Mouse (Mus musculus): ENCODE measurements at regions not wholly inside any gene's neighbourhood (a gene's known extent, or its start where the extent isn't known, plus 50 kb on each side); places are given as distances from the start of the nearest gene placed in this dataset.

DNA sequence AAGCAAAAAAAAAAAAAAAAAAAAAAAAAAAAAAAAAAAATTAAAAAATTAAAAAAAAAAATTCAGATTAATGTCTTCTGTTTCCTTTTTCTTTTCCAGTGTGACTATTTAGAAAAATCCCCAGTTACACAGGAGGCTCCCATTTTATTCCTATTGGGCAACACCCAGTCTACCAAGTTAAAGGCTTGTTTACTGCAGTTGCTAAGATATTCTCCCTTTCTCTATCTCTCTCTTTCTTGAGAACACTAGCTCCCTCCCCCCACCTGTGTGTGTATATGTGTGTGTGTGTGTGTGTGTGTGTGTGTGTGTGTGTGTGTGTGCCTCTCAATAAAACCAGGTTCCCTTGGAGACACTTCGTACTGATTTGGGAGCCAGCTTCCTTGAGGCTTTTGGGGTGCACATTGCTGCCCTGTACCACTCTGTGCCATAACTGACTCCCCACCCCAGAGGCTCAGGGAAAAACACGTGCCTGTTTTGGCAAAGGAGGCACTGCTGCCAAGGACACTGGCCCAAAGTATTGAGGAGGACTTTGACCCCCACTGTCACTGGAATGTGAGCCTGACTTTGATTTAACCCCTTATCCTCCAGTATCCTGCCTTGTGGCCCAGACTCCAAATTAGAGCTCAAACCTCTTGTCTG is 50.3 kb downstream of the Anapc15-ps start:
- Histone ChIP-seq H3K9ac (ENCODE audit: low read depth, low read length) (no peak overlapping the region), H3K27ac (replicated peaks; ENCODE audit: low read depth, low read length) (no peak overlapping the region), H3K27me3 (replicated peaks; ENCODE audit: control insufficient read depth, insufficient read depth, low read length) (no peaks in the 10 kb centered on the region), H3K4me3 (ENCODE audit: low read depth, low read length) (no peak overlapping the region), H3K36me3 (ENCODE audit: control insufficient read depth, insufficient read depth, low read length) (no peaks in the 10 kb centered on the region), H3K4me1 (ENCODE audit: control insufficient read depth, insufficient read depth, low read length) (no peaks in the 10 kb centered on the region), H3K9me3 (ENCODE audit: control insufficient read depth, low read length) (no peaks in the 10 kb centered on the region), H3K4me2 (ENCODE audit: low read depth, low read length) (no peak overlapping the region)
- 20% methylated on average over 2 of the region's 2 CpGs for WGBS
- DNase-seq (ENCODE audit: low spot score) = no peak
- no peak for ATAC-seq (ENCODE audit: low read depth)

DNA sequence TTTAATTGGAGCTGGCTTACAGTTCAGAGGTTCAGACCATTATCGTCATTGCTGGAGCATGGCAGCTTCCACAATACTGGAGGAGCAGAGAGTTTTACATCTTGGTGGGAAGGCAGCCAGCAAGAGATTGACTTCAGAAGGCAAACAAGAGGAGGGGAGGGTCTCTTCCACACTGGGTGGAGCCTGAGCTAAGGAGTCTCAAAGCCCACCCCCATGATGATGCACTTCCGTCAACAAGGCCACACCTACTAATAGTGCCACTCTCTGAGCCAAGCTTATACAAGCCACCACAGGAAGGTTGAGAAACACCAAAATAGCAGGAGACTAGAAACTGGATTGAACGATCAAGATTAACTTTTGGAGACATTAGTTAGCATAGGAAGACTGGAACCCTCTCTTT is 52.5 kb downstream of the Anapc15-ps start:
- Histone ChIP-seq H3K27ac (replicated peaks; ENCODE audit: low read depth, low read length) (no peak overlapping the region), H3K27me3 (replicated peaks; ENCODE audit: control insufficient read depth, insufficient read depth, low read length) (no peaks in the 10 kb centered on the region), H3K36me3 (ENCODE audit: control insufficient read depth, insufficient read depth, low read length) (no peaks in the 10 kb centered on the region), H3K4me3 (ENCODE audit: low read depth, low read length) (no peak overlapping the region), H3K9ac (ENCODE audit: low read depth, low read length) (no peak overlapping the region), H3K4me1 (ENCODE audit: control insufficient read depth, insufficient read depth, low read length) (no peaks in the 10 kb centered on the region; the same call in 1 of the 2 replicates), H3K4me2 (ENCODE audit: low read depth, low read length) (no peak overlapping the region), H3K9me3 (ENCODE audit: control insufficient read depth, low read length) (no peaks in the 10 kb centered on the region)
- 88% methylated on average over 3 of the region's 3 CpGs for WGBS
- no peak for DNase-seq (ENCODE audit: low spot score)
- ATAC-seq (ENCODE audit: low read depth) = no peak

DNA sequence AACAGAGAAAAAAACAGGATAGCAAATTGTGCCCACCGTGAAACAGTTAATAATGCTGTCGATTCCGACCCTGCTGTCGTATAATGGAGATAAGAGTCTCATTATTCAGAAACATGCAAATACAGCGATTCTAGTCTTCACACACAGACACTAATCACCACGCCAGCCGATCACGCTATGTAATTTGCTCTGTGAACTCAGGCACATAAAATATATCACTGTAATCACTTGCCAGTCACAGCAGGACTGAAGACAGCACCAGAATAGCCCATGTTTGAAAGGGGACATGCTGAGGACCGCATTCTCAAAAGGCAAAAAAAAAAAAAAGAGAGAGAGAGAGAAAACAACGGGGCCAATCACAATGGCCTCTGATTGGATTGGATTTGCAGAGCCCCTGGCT is 53.6 kb downstream of the Anapc15-ps start:
- Histone ChIP-seq H3K4me2 (ENCODE audit: low read depth, low read length) (no peak overlapping the region), H3K27ac (replicated peaks; ENCODE audit: low read depth, low read length) (no peak overlapping the region), H3K4me1 (ENCODE audit: control insufficient read depth, insufficient read depth, low read length) (no peaks in the 10 kb centered on the region; the same call in 1 of the 2 replicates), H3K4me3 (ENCODE audit: low read depth, low read length) (no peak overlapping the region), H3K9me3 (ENCODE audit: control insufficient read depth, low read length) (no peaks in the 10 kb centered on the region), H3K27me3 (replicated peaks; ENCODE audit: control insufficient read depth, insufficient read depth, low read length) (no peaks in the 10 kb centered on the region), H3K36me3 (ENCODE audit: control insufficient read depth, insufficient read depth, low read length) (no peaks in the 10 kb centered on the region), H3K9ac (ENCODE audit: low read depth, low read length) (no peak overlapping the region)
- ATAC-seq (ENCODE audit: low read depth) (no peak), DNase-seq (ENCODE audit: low spot score) (no peak)
- 59% methylated on average over 10 of the region's 10 CpGs for WGBS

DNA sequence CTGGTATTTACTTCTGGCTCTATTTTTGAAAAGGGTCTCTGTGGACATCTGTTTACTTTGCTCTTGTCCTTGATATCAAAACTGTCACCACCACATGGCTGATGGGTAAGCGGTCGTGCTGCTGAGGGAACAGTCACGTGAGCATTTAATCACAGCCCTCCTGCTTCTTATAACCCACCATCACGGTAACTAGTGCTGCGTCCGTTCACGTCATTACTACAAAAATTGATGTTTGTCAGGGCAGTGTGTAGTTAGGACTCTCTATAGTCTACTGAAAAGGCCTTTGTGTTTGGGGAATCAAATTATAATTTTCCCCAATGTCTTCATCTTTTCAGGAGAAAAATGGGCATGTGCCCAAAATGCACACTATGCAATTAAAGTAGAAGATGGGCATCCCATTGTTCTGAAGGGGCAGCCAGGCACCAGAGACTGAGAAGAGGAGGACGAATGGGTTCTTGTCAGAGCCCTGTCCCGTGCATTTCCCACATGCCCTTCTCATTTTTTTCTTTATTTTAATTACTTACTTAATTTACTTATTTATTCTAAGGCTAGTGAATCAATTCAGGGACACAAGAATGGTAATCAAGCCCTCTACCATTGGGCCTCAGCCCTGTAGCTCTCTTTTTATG is 54.6 kb upstream of the Nudt4 start:
- Histone ChIP-seq H3K27ac (replicated peaks; ENCODE audit: low read depth, low read length) (no peak overlapping the region), H3K36me3 (ENCODE audit: control insufficient read depth, insufficient read depth, low read length) (no peaks in the 10 kb centered on the region), H3K4me1 (ENCODE audit: control insufficient read depth, insufficient read depth, low read length) (no peaks in the 10 kb centered on the region; the same call in 1 of the 2 replicates), H3K9ac (ENCODE audit: low read depth, low read length) (no peak overlapping the region), H3K4me2 (ENCODE audit: low read depth, low read length) (no peak overlapping the region), H3K27me3 (replicated peaks; ENCODE audit: control insufficient read depth, insufficient read depth, low read length) (no peaks in the 10 kb centered on the region), H3K9me3 (ENCODE audit: control insufficient read depth, low read length) (no peaks in the 10 kb centered on the region), H3K4me3 (ENCODE audit: low read depth, low read length) (no peak overlapping the region)
- 72% methylated on average over 9 of the region's 9 CpGs for WGBS
- DNase-seq (ENCODE audit: low spot score) (no peak), ATAC-seq (ENCODE audit: low read depth) (no peak)

DNA sequence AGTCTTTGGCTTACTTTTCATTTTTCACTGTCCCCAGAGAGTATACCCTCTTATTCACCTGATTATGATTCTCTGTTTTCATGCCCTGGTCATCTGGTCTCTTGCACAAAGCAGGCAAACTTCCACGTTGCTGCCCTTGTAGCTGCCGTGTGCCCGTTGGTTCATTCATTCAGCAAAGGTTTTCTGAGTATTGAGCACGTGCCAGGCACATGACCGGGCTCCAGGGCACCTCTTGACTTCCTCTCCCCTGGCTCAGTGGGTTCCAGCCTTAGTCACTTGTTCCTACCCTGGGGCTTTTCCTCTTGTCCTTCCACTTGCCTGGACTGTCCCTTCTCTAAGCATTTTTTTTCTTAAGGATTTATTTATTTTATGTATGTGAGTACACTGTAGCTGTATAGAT is 52.9 kb upstream of the Nudt4 start:
- Histone ChIP-seq H3K4me2 (ENCODE audit: low read depth, low read length) (no peak overlapping the region), H3K4me3 (ENCODE audit: low read depth, low read length) (no peak overlapping the region), H3K9me3 (ENCODE audit: control insufficient read depth, low read length) (no peaks in the 10 kb centered on the region), H3K9ac (ENCODE audit: low read depth, low read length) (no peak overlapping the region), H3K36me3 (ENCODE audit: control insufficient read depth, insufficient read depth, low read length) (no peaks in the 10 kb centered on the region), H3K27me3 (replicated peaks; ENCODE audit: control insufficient read depth, insufficient read depth, low read length) (no peaks in the 10 kb centered on the region), H3K4me1 (ENCODE audit: control insufficient read depth, insufficient read depth, low read length) (no peaks in the 10 kb centered on the region; the same call in 1 of the 2 replicates), H3K27ac (replicated peaks; ENCODE audit: low read depth, low read length) (no peak overlapping the region)
- 71% methylated on average over 5 of the region's 5 CpGs for WGBS
- DNase-seq (ENCODE audit: low spot score) (no peak), ATAC-seq (ENCODE audit: low read depth) (no peak)

DNA sequence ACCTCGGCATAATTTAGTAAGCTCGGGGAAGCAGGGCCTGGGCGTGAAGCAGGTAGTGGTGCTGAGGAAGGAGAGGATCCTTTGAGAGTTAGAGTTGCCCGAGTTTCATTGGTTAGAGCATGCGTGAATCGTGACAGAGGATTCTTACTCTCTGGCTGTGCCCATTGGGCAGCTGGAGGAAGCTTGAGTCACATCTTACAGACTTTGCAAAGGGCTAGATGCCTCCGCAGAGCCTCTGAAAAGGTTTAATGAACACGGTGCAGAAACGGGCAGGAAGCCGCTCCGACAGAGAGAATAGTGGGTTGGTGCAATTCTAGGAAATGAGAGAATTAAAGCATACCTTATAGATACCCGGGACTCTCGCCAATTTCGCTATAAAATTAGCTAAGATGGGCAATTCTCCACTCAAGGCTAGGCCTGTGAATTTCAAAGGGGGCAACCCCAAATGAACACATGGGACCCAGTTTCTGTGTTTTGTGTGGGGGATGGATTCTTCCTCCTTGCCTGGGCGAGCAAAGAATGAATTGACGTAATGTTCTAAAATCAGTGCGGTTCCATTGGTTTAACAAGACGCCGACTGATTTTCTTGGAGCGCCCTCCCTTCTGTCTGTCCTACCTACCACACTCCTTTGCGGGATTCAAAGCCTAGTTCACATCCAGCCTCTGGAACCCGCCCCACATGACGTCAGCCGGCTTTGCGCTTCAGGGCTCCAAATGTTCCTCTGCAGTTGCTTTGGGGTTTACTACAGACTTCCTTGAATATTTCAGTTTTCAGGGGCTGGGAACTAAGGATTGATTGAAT is 52.1 kb upstream of the Nudt4 start:
- Histone ChIP-seq H3K36me3 (ENCODE audit: control insufficient read depth, insufficient read depth, low read length) (no peaks in the 10 kb centered on the region), H3K9ac (ENCODE audit: low read depth, low read length) (no peak overlapping the region), H3K9me3 (ENCODE audit: control insufficient read depth, low read length) (no peaks in the 10 kb centered on the region), H3K27me3 (replicated peaks; ENCODE audit: control insufficient read depth, insufficient read depth, low read length) (no peaks in the 10 kb centered on the region), H3K4me2 (ENCODE audit: low read depth, low read length) (no peak overlapping the region), H3K27ac (replicated peaks; ENCODE audit: low read depth, low read length) (no peak overlapping the region), H3K4me1 (ENCODE audit: control insufficient read depth, insufficient read depth, low read length) (peaks cover 3% of the 10 kb centered on the region; the same call in 1 of the 2 replicates), H3K4me3 (ENCODE audit: low read depth, low read length) (no peak overlapping the region)
- WGBS = 69% methylated on average over 25 of the region's 25 CpGs
- DNase-seq (ENCODE audit: low spot score) (peak; percentile 17), ATAC-seq (ENCODE audit: low read depth) (no peak)

Data from embryonic facial prominence, embryonic 14.5 days (tissue).